Mouse (Mus musculus) right cerebral cortex, postnatal 4 days (tissue): ENCODE measurements around the gene Kntc1.

ENCODE experiments used
- DNase-seq: peaks from one replicate; pipeline ENCODE4 v3.0.0-alpha.2; 2022

The Kntc1 gene

GRCm38 (mm10) chr5:123809156-123809555, 59.6 kb downstream of the Kntc1 start:
- no peak for DNase-seq

DNA sequence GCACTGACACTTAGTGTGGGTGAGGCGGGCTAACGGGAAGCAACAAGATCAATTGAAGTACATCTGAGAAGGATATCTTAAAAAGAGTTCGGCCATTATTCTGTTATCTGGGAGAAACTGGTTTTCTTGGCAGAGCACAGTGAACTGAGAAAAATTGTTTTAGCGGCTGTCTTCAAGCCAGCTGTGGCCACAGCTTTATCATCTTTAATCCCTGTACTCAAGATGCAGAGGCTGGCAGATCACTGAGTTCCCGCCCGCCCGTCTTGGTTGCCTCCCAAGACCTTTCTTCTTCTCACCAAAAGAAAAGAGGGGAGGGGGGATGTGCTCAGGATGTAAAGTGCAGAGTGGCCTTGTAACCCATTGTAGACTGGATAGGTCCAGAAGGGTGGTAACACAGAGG, 67.4 kb downstream of the Kntc1 start:
- no peak for DNase-seq

GRCm38 (mm10) chr5:123818941-123819577, 69.5 kb downstream of the Kntc1 start:
- no peak for DNase-seq

DNA sequence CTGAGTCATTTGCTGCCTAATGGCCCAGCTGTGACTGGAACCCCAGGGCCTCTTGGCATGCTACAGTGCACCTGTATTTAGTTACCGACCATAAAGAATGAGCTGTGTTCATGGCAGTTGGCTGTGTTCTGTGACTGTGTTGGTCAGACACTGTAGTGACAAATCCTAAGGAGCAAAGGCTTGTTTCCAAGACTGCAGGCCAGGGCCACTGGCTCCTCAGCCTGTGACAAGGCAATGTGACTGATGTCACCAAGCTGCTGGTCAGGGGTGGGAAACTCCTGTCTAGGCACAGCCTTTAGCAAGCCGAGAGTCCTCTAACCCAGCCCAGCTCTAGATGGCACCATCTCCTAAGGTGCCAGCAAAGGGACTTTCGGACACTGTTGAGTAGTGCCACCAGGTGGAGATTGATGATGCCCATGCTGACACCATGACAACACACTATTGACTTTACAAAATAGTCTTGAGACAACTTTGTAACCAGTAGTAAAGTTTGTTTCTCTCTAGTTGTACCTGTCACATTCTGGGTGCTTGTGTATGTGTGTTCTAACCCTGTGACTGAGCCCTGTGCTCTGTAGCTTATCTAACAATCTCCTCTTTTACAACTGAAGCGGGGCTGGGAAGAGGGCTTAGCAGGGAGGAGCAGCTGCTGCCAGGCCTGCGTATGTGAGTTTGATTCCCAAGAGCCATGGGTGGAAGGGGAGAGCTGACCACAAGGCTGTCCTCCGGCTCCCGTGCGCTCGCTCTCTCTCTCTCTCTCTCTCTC, 71.2 kb downstream of the Kntc1 start:
- DNase-seq = no peak

DNA sequence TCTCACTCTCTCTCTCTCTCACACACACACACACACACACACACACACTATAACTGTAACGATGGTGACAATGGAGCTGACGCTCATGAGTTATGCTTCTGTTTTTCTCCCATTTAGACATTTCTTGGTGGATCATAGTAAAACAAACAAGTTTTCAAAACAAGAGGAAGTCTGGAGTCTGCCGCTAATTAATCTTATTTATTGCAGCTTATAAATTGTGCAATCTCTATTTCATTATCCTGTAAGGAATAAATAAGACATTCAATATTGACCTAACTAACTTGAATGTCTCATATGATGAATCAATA, 71.7 kb downstream of the Kntc1 start:
- no peak for DNase-seq

GRCm38 (mm10) chr5:123822706-123823105, 73.2 kb downstream of the Kntc1 start:
- no peak for DNase-seq

DNA sequence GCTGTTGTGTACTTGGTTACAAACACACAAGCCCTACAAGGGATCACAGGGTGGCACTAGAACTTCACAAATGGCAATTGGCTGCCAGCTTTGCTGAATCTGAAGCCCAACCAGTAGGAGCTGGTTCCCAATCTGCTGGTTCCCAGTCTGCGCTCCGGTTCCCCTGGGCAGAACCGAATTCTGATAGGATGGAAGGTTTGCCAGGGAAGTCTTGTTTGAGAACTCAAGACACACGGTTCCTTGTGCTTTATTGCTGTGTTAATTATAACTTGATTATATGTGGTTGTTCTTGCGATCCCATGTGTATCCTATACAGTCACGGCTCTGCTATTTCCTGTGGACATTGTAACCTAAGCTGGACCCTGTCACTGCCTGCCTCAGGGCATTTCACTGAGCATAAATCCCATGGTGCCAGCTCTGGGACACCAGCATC, 78.2 kb downstream of the Kntc1 start:
- DNase-seq = peak; percentile 12

DNA sequence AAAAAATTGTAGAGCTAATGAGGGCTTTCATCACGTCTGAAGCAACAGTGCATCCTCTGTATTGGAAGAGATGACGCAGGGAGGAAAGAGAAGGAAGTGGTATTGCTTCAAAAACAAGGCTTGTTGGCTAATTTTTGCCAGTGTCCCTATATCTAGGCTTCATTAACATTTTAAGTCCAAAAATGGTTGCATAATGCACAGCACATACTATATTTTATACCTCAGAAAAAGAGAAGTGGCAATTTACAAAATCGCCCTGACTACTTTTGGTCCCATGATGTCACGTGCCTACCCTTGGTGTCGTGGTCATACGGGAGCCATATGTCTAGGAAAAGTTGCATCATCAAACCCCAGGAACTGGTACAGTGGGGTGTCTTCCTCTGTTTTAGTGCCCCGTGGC, 82.8 kb downstream of the Kntc1 start:
- DNase-seq = no peak

GRCm38 (mm10) chr5:123834836-123835235, 85.3 kb downstream of the Kntc1 start:
- no peak for DNase-seq

- no peak for DNase-seq
Measured at GRCm38 (mm10) chr5:123837371-123837770, 87.9 kb downstream of the Kntc1 start.

DNA sequence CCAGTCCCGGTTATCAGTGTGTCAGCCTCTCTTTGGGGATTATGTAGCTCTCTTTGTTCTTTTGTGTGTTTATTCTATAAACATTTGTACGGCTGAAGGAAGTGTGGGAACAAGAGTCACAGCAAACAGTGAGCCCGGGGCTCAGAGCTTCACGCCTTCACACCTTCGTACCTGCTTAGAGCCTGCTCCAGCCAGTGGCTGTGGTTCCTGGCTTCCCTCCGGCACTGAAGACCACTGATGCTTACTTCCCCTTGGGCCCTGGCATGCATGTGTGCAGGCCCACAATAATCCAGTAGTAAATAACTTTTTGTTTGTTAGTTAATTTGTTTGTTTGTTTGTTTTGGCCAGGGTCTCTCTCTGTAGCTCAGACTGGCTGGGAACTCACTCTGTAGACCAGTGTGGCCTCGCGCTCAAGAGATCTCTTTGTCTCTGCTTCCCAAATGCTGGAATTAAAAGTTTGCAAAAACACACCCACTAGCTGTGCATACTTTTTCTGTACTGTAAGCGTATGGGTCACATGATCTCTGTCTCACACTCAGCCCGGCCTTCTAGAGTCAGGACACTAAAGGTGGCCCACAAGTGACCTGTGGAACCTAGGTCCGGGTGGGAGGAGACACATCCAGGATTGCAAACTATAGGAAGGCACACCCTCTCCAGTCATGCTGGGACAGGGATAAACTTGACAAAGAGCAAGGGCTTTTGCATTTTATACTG, 92.9 kb downstream of the Kntc1 start:
- no peak for DNase-seq

DNA sequence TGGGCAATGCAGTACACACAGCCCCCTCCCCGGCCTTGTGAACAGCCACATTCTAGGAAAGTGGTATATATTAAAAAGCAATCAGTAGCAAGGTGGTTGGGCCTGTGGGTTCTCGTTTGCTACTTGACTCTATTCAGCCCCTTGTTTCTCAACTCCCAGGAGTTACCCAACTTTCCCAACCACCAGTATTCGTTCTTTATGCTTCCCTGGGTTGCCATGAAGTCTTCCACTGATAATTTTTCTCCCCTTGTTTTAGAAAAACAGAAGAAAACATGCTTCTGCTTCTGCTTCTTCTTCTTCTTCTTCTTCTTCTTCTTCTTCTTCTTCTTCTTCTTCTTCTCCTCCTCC, 93.4 kb downstream of the Kntc1 start:
- DNase-seq = no peak

DNA sequence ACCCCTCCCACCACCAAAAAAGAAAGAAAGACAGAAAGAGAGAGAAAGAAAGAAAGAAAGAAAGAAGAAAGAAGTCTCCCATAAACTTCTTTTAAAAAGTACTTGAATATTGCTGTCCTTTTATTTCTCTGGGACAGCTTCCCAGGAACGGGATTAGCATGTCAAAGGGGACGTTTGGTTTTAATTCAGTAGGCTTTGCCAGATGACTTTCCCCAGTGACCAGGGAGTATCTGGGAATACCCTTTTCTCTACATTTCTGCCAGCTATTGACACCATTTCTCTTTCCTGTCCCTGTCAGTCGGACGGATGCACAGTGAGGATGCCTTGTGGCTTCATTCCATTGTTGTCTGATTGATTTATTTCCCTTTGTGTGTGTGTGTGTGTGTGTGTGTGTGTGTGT, 94.3 kb downstream of the Kntc1 start:
- no peak for DNase-seq

DNA sequence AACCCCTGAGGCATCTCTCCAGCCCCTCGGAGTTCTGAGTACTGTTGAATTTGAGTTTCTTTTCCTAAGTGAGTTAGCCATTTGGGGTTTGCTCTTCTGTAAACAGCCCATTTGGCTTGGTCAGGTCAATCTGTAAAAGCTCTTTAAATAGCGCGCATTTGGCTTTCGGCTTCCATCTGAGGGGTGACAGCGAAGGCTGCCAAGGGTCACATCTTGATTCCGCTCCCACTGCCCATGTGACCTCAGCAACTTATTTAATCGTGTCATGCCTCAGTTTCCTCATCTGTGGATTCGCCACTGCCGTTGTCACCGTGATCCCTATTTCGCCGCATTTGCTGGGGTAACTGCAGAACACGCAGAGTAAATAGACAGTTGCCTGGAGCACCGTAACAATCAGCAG, 94.8 kb downstream of the Kntc1 start:
- DNase-seq = no peak

DNA sequence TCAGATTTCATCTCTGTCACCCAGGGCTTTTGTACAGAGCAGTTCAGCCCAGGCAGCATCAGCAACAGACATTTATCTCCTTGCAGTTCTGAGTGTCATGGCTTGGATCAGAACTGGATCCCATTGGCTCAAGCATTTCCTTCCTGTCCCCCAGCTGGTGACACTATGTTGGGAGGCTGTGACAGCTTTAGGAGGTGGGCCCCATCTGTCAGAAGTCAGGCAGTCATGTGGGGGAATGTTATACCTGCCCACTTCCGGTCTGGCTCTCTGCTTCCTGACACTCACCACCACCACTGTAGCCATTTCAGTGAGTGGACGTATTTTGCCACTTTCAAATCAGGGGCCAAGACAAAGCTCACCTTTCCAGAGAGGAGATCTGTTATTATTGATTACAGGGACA, 101.9 kb downstream of the Kntc1 start:
- no peak for DNase-seq

GRCm38 (mm10) chr5:123853877-123854504, 104.5 kb downstream of the Kntc1 start:
- no peak for DNase-seq

GRCm38 (mm10) chr5:123854511-123854910, 105.0 kb downstream of the Kntc1 start:
- no peak for DNase-seq

- DNase-seq = no peak
Measured at GRCm38 (mm10) chr5:123858798-123859197, 109.3 kb downstream of the Kntc1 start.

- no peak for DNase-seq
Measured at GRCm38 (mm10) chr5:123862374-123863350, 113.1 kb downstream of the Kntc1 start.

DNA sequence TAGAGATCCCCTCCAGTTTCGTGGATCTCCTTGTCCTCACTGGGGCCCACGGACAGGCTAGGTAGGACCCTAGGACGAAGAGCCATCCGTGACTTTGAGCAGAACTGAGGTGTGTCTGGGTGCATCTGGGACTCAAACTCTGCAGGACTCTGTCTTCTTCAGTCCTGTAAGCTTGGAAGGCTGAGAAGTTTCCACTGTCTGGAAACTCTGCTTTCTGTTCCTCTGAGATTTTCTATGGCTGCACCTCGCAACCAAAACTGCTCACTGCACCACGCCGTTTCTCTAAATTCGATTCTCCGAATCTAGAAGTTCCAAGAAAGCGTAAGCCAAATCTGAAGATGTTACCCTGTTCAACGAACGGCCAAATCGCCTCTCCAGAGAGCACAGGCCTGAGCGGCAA, 114.4 kb downstream of the Kntc1 start:
- no peak for DNase-seq

- DNase-seq = no peak
Measured at GRCm38 (mm10) chr5:123865365-123865764, 115.8 kb downstream of the Kntc1 start, which contains the start of gene Hcar2. TSS of gene Hcar2 (minus strand) at chr5:123865499.

DNA sequence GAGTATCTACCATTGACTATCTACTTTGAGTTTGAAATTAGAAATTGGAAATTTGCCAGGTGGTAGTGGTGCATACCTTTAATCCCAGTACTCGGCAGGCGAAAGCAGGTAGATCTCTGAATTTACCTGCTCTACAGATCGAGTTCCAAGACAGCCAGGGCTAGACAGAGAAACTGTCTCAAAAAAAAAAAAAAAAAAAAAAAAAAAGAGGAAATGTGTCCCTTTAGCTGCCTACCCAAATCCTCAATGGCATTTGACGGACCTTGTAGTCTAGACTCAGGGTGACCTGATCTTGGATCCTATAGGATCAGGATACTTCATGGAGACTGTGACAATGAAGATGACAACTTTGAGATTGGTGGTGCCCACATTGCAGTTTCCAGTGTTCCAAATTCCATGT, 116.9 kb downstream of the Kntc1 start:
- no peak for DNase-seq

GRCm38 (mm10) chr5:123869615-123870014, 120.1 kb downstream of the Kntc1 start:
- no peak for DNase-seq
